Mouse (Mus musculus) duodenum, adult 2 months (tissue): ENCODE data around the gene Ncapd3. TPM values are rescaled to one million over a fixed set of nuclear protein-coding genes. Genes with fewer than 3 reads are reported as not detected.

Experiments used
- polyA plus RNA-seq: library from polyadenylated mRNA; depleted of rRNA; stranded (reverse); fragments of >200 nt; gene quantifications from 2 replicates; pipeline ENCODE4 v1.2.3, GENCODE M21; 2012; ENCODE audit warnings: low replicate concordance; rRNA removed

Ncapd3 gene
- polyA plus RNA-seq = 9.6 and 12.1 TPM in 2 replicates

DNA sequence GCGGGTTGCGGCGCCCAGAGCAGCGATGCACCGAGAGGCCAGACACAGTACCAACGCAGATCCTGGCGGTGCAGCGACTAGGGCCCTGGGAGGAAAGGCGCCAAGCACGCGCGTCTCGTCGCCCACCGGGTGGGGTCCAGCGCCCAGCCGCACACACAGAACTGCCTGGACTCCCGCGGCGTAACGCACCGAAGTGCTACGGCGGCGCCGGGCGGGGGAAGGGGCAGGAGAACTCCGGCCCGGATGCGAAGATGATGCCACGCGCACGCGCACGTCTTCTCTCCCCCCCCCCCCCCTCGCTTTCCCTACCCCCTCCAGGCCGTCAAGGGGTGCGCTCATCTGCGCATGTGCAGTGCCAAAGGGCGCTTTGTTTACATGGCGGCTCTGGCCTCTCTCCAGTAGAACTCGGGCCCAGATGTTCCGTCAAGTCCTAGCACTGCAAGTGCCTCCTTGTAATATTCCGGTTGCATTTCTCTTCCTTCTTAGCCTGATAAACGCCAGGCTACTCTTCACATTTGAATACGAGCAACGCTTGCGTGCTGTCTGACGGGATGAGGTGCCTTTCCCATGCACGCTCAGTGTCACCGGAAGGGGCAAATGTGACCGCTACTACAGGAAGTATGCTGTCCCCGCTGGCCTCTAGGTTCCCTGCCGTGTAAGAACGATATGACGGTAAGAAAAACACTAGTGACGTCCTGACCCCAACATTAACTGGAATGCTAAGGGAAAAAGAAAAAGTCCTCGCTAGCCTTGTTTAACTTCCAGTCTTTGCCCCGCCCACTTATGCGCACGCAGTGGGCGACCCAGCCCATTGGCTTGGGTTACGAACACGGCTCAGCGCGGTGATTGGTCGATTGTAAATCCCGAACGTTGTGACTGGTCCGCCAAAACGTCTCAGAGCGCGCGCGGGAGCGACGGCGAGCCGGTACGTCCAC is at the start of gene Ncapd3, which contains the start of gene Vps26b:
TSS of gene Ncapd3 (plus strand) at position 348 of the 935 bp plus-strand sequence.
TSS of gene Vps26b (minus strand) at position 238 of the 935 bp plus-strand sequence.

DNA sequence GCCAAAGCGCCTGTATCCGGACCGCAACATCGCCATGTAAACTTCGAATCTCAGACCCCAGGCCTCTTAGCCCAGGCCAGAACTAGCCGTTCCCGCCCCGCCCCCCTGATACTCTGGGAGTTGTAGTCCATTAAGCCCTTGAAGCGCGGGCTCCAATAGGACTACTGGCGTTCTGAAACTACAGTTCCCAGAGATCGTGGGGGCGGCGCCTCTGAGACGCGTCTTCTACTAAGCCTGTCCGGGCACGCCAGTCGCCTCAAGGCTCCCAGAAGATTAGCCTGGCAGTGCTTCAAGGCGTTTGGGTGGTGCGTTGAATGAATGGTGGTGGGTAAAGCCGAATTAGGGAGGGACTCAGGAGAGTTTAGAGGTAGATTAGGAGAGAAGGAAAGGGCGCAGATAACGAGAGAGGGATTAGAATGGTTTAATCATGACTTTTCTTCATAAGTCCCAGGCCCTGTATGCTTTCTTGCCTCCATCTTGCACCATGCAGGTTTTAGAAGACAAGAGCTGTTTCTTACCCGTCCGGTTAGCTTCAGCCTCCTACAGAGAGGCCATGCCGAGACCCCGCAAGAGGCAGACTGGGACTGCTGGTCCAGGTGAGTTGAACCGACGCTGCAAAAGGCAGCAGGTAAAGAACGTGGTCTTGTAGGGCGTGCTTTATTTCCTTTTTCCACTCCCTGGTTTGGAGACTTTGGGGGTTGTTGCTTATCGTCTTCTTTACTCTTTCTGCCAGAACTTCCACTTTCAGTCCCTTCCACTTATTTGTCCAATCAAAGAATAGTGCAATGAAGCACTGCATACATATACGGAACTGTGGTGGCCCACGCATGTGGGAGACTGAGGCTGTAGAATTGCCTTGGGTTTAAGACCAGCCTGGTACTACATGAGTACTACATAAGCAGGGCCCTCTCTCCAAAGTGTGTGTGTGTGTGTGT is 30.2 kb upstream of the Ncapd3 start, which contains the start of the genes Acad8 and Thyn1:
TSS of gene Acad8 (minus strand) at position 106 of the 935 bp plus-strand sequence.
TSS of gene Thyn1 (plus strand) at position 250 of the 935 bp plus-strand sequence.

Other genes starting within 250 kb of the Ncapd3 start
- 0.08 and 0.41 TPM in 2 replicates for gene Glb1l2, start 223.7 kb upstream of the Ncapd3 start, polyA plus RNA-seq
- gene Glb1l3, start 169.3 kb upstream of the Ncapd3 start, polyA plus RNA-seq = not detected in 2 replicates
- not detected in 2 replicates for gene Gm1110, start 107.1 kb upstream of the Ncapd3 start, polyA plus RNA-seq
- 4.3 and 4.9 TPM in 2 replicates for gene Acad8, start 30.6 kb upstream of the Ncapd3 start, polyA plus RNA-seq
- 1.1 and 2.1 TPM in 2 replicates for gene Thyn1, start 30.5 kb upstream of the Ncapd3 start, polyA plus RNA-seq
- gene Vps26b, start 110 bp upstream of the Ncapd3 start, polyA plus RNA-seq = 18.0 and 20.0 TPM in 2 replicates
- gene Jam3, start 125.2 kb downstream of the Ncapd3 start, polyA plus RNA-seq = 3.7 and 4.9 TPM in 2 replicates